Mouse (Mus musculus): Measurements from ENCODE around the gene Mtch2. TPM values are rescaled to one million over a fixed set of nuclear protein-coding genes. Genes with fewer than 3 reads are reported as not detected.
"Not testable (repeated sequence)": the region's sequence is repeated elsewhere in the genome, so short reads cannot be mapped to it uniquely, and the experiment has no call there.

The Mtch2 gene
- polyA plus RNA-seq, 1 experiment, result 10.1 TPM

GRCm38 (mm10) chr2:90880144-90880785 lies 33.3 kb downstream of the Mtch2 start:
- Histone ChIP-seq H3K9me3 (peaks cover 18% of the 10 kb centered on the region), H3K4me3 (replicated peaks) (no peak overlapping the region), H3K36me3 (replicated peaks; ENCODE audit: low read length) (no peaks in the 10 kb centered on the region), H3K27me3 (replicated peaks) (peaks cover 56% of the 10 kb centered on the region), H3K4me1 (peaks cover 38% of the 10 kb centered on the region)
- no peak for TF ChIP-seq FLI1 (IDR thresholded peaks at IDR 0.05; ENCODE audit: low read length)
- no peak for TF ChIP-seq GATA1 (IDR thresholded peaks at IDR 0.05; ENCODE audit: borderline replicate concordance, low read length)

DNA sequence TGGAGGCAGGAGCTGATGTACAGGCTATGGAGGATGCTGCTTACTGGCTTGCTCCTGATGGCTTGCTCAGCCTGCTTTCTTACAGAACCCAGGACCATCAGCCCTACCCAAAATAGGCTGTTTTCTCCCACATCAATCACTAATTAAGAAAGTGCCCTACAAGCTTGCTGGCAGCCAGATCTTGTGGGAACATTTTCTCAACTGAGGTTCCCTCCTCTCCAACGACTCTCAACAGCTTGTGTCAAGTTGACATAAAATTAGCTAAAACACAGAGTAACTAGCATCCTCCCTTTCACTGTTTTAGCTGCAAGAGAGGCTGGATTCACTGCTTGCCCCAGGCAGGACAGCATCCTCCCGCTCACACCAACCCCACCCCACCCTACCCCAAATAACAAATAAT lies 34.9 kb downstream of the Mtch2 start:
- H3K4me3 ChIP-seq (replicated peaks), result no peak overlapping the region
- no peaks in the 10 kb centered on the region for H3K36me3 ChIP-seq (replicated peaks; ENCODE audit: low read length)
- peaks cover 18% of the 10 kb centered on the region for H3K9me3 ChIP-seq
- no peak for TF ChIP-seq GATA1 (IDR thresholded peaks at IDR 0.05; ENCODE audit: borderline replicate concordance, low read length)
- TF ChIP-seq FLI1 (IDR thresholded peaks at IDR 0.05; ENCODE audit: low read length), result no peak
- peaks cover 46% of the 10 kb centered on the region for H3K4me1 ChIP-seq
- peaks cover 70% of the 10 kb centered on the region for H3K27me3 ChIP-seq (replicated peaks)

DNA sequence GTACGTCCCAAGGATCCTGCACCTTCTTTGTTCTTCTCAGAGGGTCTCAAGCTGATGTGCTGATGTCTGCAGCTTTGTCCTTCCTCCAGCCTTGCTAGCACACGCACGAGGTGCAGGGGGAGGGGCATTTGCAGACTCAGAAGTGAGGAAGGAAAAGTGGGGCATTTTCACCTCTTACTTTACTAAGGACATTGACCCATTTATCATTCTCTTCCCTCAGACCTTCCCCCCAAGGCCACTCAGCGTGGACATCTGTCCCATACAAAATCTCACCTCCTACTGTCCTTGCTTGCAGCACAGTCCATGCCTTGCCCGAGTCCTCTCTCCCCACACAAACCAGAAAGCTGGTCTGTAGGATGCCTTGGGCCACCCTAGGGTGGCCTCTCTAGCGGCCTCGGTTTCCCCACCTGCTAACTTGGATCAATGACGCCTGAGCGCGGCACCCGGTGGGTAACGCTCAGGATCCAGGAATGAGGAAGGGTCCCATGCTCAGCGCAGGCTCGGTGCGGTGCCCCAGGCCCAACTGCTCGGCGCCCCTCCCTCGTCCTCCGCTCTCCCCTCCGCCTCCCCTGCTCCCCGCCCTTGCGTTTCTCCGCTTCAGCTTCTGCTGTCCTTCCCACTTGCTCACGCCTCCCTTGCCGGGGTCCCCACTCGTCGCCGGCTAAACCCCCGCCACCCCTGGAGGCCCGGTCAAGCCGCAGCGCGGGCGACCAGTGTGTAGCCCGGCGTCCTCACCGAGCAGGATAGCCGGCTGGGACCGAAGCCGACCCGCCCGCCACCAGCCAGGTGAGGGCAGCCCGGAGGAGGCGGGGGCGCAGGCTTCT lies 38.5 kb downstream of the Mtch2 start, which contains the start of gene C1qtnf4:
Gene C1qtnf4, plus strand, starts transcription at position 643 of the 824 bp plus-strand sequence.
- Histone ChIP-seq H3K9me3 (peaks cover 18% of the 10 kb centered on the region), H3K36me3 (replicated peaks; ENCODE audit: low read length) (no peaks in the 10 kb centered on the region), H3K4me1 (peaks cover 42% of the 10 kb centered on the region), H3K27me3 (replicated peaks) (peaks cover 89% of the 10 kb centered on the region), H3K4me3 (replicated peaks) (peak within 1 kb of the TSS; percentile 87)
- TF ChIP-seq GATA1 (IDR thresholded peaks at IDR 0.05; ENCODE audit: borderline replicate concordance, low read length) (no peak), FLI1 (IDR thresholded peaks at IDR 0.05; ENCODE audit: low read length) (no peak)

- Histone ChIP-seq H3K27me3 (replicated peaks) (peaks cover 87% of the 10 kb centered on the region), H3K9me3 (peaks cover 18% of the 10 kb centered on the region), H3K4me1 (peaks cover 38% of the 10 kb centered on the region), H3K36me3 (replicated peaks; ENCODE audit: low read length) (no peaks in the 10 kb centered on the region), H3K4me3 (replicated peaks) (no peak overlapping the region)
- no peak for TF ChIP-seq FLI1 (IDR thresholded peaks at IDR 0.05; ENCODE audit: low read length)
- TF ChIP-seq GATA1 (IDR thresholded peaks at IDR 0.05; ENCODE audit: borderline replicate concordance, low read length), result no peak
Observed at GRCm38 (mm10) chr2:90886436-90886835, 39.5 kb downstream of the Mtch2 start.

DNA sequence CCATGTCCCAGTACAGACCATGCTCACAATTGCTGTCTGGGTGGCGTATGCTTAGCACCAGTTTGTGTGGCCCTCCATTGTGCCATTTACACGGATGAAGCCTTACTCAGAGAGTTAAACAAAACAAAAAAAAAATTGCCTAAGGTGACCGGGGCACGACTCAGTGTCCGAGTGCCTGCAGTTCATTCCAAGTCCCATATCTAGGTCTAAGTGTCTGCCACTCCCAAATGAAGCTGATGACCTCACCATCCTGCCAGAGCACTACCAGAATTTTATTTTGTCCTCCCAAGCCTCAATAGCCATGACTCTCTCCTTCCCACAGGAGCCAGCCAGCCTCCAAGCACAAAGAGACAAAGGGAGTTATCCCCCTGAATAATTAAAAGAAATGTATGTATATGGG lies 40.7 kb downstream of the Mtch2 start:
- peaks cover 8% of the 10 kb centered on the region for H3K36me3 ChIP-seq (replicated peaks; ENCODE audit: low read length)
- H3K9me3 ChIP-seq, result peaks cover 18% of the 10 kb centered on the region
- peaks cover 90% of the 10 kb centered on the region for H3K27me3 ChIP-seq (replicated peaks)
- TF ChIP-seq FLI1 (IDR thresholded peaks at IDR 0.05; ENCODE audit: low read length) (no peak), GATA1 (IDR thresholded peaks at IDR 0.05; ENCODE audit: borderline replicate concordance, low read length) (no peak)
- no peak overlapping the region for H3K4me3 ChIP-seq (replicated peaks)
- H3K4me1 ChIP-seq, result peaks cover 38% of the 10 kb centered on the region

- H3K4me3 ChIP-seq (replicated peaks), result peak overlapping the region; percentile 93
- H3K36me3 ChIP-seq (replicated peaks; ENCODE audit: low read length), result peaks cover 25% of the 10 kb centered on the region
- peaks cover 35% of the 10 kb centered on the region for H3K4me1 ChIP-seq
- TF ChIP-seq GATA1 (IDR thresholded peaks at IDR 0.05; ENCODE audit: borderline replicate concordance, low read length), result no peak
- no peak for TF ChIP-seq FLI1 (IDR thresholded peaks at IDR 0.05; ENCODE audit: low read length)
- H3K27me3 ChIP-seq (replicated peaks), result peaks cover 72% of the 10 kb centered on the region
- no peaks in the 10 kb centered on the region for H3K9me3 ChIP-seq
Observed at GRCm38 (mm10) chr2:90889550-90890548, 42.9 kb downstream of the Mtch2 start.

GRCm38 (mm10) chr2:90893673-90894298 lies 46.8 kb downstream of the Mtch2 start:
- H3K4me1 ChIP-seq, result peaks cover 18% of the 10 kb centered on the region
- H3K4me3 ChIP-seq (replicated peaks), result no peak overlapping the region
- H3K9me3 ChIP-seq, result no peaks in the 10 kb centered on the region
- H3K36me3 ChIP-seq (replicated peaks; ENCODE audit: low read length), result peaks cover 64% of the 10 kb centered on the region
- peaks cover 35% of the 10 kb centered on the region for H3K27me3 ChIP-seq (replicated peaks)
- no peak for TF ChIP-seq FLI1 (IDR thresholded peaks at IDR 0.05; ENCODE audit: low read length)
- no peak for TF ChIP-seq GATA1 (IDR thresholded peaks at IDR 0.05; ENCODE audit: borderline replicate concordance, low read length)

DNA sequence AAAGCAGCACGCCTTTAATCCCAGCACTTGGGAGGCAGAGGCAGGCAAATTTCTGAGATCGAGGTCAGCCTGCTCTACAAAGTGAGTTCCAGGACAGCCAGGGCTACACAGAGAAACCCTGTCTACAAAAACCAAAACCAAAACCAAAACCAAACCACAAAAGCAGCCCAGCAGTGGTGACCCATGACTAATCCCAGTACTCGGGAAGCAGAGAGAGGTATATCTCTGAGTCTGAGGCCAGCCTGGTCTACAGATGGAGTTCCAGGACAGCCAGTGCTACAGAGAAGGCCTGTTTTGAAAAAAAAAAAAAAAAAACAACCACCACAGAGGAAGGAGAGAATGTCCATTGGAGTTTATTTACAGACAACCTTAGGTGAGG lies 47.3 kb downstream of the Mtch2 start:
- not testable (repeated sequence) for H3K9me3 ChIP-seq; H3K4me3 ChIP-seq (replicated peaks)
- peaks cover 14% of the 10 kb centered on the region for H3K4me1 ChIP-seq
- peaks cover 30% of the 10 kb centered on the region for H3K27me3 ChIP-seq (replicated peaks)
- H3K36me3 ChIP-seq (replicated peaks; ENCODE audit: low read length), result peaks cover 69% of the 10 kb centered on the region

GRCm38 (mm10) chr2:90903398-90903797 lies 56.4 kb downstream of the Mtch2 start:
- no peak for TF ChIP-seq GATA1 (IDR thresholded peaks at IDR 0.05; ENCODE audit: borderline replicate concordance, low read length)
- TF ChIP-seq FLI1 (IDR thresholded peaks at IDR 0.05; ENCODE audit: low read length), result no peak
- H3K4me1 ChIP-seq, result peaks cover 37% of the 10 kb centered on the region
- peaks cover 61% of the 10 kb centered on the region for H3K36me3 ChIP-seq (replicated peaks; ENCODE audit: low read length)
- peak overlapping the region; percentile 94 for H3K4me3 ChIP-seq (replicated peaks)
- no peaks in the 10 kb centered on the region for H3K9me3 ChIP-seq
- no peaks in the 10 kb centered on the region for H3K27me3 ChIP-seq (replicated peaks)
